Mouse (Mus musculus) E14TG2a.4 (cell line): ENCODE results near the gene Syde1.

Experiments
- CTCF ChIP-seq: conservative IDR thresholded peaks from 2 replicates; pipeline ENCODE4 v1.5.1; 2014; ENCODE audit warnings: low read length
- POU5F1 ChIP-seq: IDR thresholded peaks from 2 replicates; pipeline ENCODE4 v1.6.1; 2014; ENCODE audit warnings: low read length, borderline replicate concordance

- TF ChIP-seq CTCF (no peak), POU5F1 (no peak)
Observed at GRCm38 (mm10) chr10:78590744-78591143, 1.0 kb downstream of the Syde1 start.
